Mouse (Mus musculus) thymus, postnatal 4 days (tissue): ENCODE measurements at regions not wholly inside any gene's neighbourhood (a gene's known extent, or its start where the extent isn't known, plus 50 kb on each side); places are given as distances from the start of the nearest gene placed in this dataset.

Source experiments
- DNase-seq: peaks from one replicate; pipeline ENCODE4 v3.0.0; 2021

- DNase-seq, result no peak
Observed at GRCm38 (mm10) chr15:27137580-27137979, 242.2 kb upstream of the Fbxl7 start.

- DNase-seq, result no peak
Observed at GRCm38 (mm10) chr15:27145860-27146259, 250.5 kb upstream of the Fbxl7 start.

GRCm38 (mm10) chr15:27160986-27161385 lies 265.6 kb upstream of the Fbxl7 start:
- DNase-seq, result no peak

GRCm38 (mm10) chr15:27167484-27167883 lies 272.1 kb upstream of the Fbxl7 start:
- no peak for DNase-seq

GRCm38 (mm10) chr15:27169846-27170245 lies 274.5 kb upstream of the Fbxl7 start:
- DNase-seq, result no peak

- DNase-seq, result no peak
Observed at GRCm38 (mm10) chr15:27173506-27173905, 278.1 kb upstream of the Fbxl7 start.

- DNase-seq, result no peak
Observed at GRCm38 (mm10) chr15:27178084-27178935, 282.9 kb upstream of the Fbxl7 start.

GRCm38 (mm10) chr15:27189699-27190098 lies 276.8 kb upstream of the Ank start:
- peak; percentile 6 for DNase-seq

GRCm38 (mm10) chr15:27201513-27201912 lies 265.0 kb upstream of the Ank start:
- no peak for DNase-seq

GRCm38 (mm10) chr15:27204888-27205287 lies 261.6 kb upstream of the Ank start:
- no peak for DNase-seq

GRCm38 (mm10) chr15:27207446-27207845 lies 259.0 kb upstream of the Ank start:
- DNase-seq, result no peak

- DNase-seq, result no peak
Observed at GRCm38 (mm10) chr15:27216387-27216786, 250.1 kb upstream of the Ank start.

- DNase-seq, result no peak
Observed at GRCm38 (mm10) chr15:27219126-27219738, 247.2 kb upstream of the Ank start.

GRCm38 (mm10) chr15:27223610-27224511 lies 242.6 kb upstream of the Ank start:
- no peak for DNase-seq

- no peak for DNase-seq
Observed at GRCm38 (mm10) chr15:27224512-27224850, 242.0 kb upstream of the Ank start.

- no peak for DNase-seq
Observed at GRCm38 (mm10) chr15:27232804-27233203, 233.7 kb upstream of the Ank start.

- DNase-seq, result peak; percentile 54
Observed at GRCm38 (mm10) chr15:27234770-27235169, 231.7 kb upstream of the Ank start.

GRCm38 (mm10) chr15:27238301-27238700 lies 228.2 kb upstream of the Ank start:
- no peak for DNase-seq

- no peak for DNase-seq
Observed at GRCm38 (mm10) chr15:27246302-27246701, 220.2 kb upstream of the Ank start.

GRCm38 (mm10) chr15:27258984-27259853 lies 207.3 kb upstream of the Ank start:
- DNase-seq, result no peak

GRCm38 (mm10) chr15:27259854-27260191 lies 206.7 kb upstream of the Ank start:
- no peak for DNase-seq

GRCm38 (mm10) chr15:27270203-27270602 lies 196.3 kb upstream of the Ank start:
- DNase-seq, result no peak

GRCm38 (mm10) chr15:27282279-27282678 lies 184.2 kb upstream of the Ank start:
- peak; percentile 16 for DNase-seq
